Mouse (Mus musculus) heart, embryonic 13.5 days (tissue): Measurements from ENCODE around the gene Itpka. TPM values are rescaled to one million over a fixed set of nuclear protein-coding genes. Genes with fewer than 3 reads are reported as not detected.
"Not testable (repeated sequence)": the region's sequence is repeated elsewhere in the genome, so short reads cannot be mapped to it uniquely, and the experiment has no call there.

Experiments used
- ATAC-seq: fragments of 200-750 bp; cut with Nextera tagmentation; 2 replicates; pipeline ENCODE4 v1.8.0; 2017; ENCODE audit warnings: moderate TSS enrichment; ENCODE audit not compliant: insufficient number of reproducible peaks, low FRiP score, low TSS enrichment; ENCODE audit errors: extremely low read depth
- H3K27ac ChIP-seq: fragments of 300-500 bp; sonication (generic); replicated peaks from 2 replicates; pipeline ENCODE4 v1.5.1; 2015; ENCODE audit warnings: moderate library complexity, mild to moderate bottlenecking, inconsistent platforms
- H3K27me3 ChIP-seq: fragments of 300-500 bp; sonication (generic); replicated peaks from 2 replicates; pipeline ENCODE4 v1.6.1; 2015; ENCODE audit warnings: mild to moderate bottlenecking, inconsistent platforms
- H3K36me3 ChIP-seq: fragments of 300-500 bp; sonication (generic); 2 replicates; pipeline ENCODE4 v1.6.1; 2015; ENCODE audit warnings: mild to moderate bottlenecking, inconsistent platforms
- H3K4me1 ChIP-seq: fragments of 300-500 bp; sonication (generic); 2 replicates; pipeline ENCODE4 v1.6.1; 2015; ENCODE audit warnings: inconsistent platforms
- H3K4me2 ChIP-seq: fragments of 300-500 bp; sonication (generic); 2 replicates; pipeline ENCODE4 v1.6.1; 2015; ENCODE audit warnings: inconsistent platforms, mild to moderate bottlenecking, moderate library complexity
- H3K4me3 ChIP-seq: fragments of 300-500 bp; sonication (generic); 2 replicates; pipeline ENCODE4 v1.5.1; 2015; ENCODE audit warnings: moderate library complexity, mild to moderate bottlenecking, inconsistent platforms
- H3K9ac ChIP-seq: fragments of 300-500 bp; sonication (generic); 2 replicates; pipeline ENCODE4 v1.6.1; 2015; ENCODE audit warnings: inconsistent platforms, mild to moderate bottlenecking, moderate library complexity
- H3K9me3 ChIP-seq: fragments of 300-500 bp; sonication (generic); 2 replicates; pipeline ENCODE4 v1.6.1; 2016; ENCODE audit warnings: inconsistent platforms
- WGBS: fragments of 180-500 bp; shearing (Covaris S2); methylation state at CpG from one replicate; pipeline ENCODE4 v1.1.7; 2015; ENCODE audit warnings: mixed read lengths; 5-methylcytosine and 5-hydroxymethylcytosine counted together
- polyA plus RNA-seq: library from polyadenylated mRNA; unstranded; fragments of >200 nt; fragmentation: Nextera tagmentation; extraction: Ambion mirVana; gene quantifications from 2 replicates; pipeline ENCODE4 v1.2.1, GENCODE M21; 2015

Gene Itpka
- 1.8 and 2.1 TPM in 2 replicates for polyA plus RNA-seq

DNA sequence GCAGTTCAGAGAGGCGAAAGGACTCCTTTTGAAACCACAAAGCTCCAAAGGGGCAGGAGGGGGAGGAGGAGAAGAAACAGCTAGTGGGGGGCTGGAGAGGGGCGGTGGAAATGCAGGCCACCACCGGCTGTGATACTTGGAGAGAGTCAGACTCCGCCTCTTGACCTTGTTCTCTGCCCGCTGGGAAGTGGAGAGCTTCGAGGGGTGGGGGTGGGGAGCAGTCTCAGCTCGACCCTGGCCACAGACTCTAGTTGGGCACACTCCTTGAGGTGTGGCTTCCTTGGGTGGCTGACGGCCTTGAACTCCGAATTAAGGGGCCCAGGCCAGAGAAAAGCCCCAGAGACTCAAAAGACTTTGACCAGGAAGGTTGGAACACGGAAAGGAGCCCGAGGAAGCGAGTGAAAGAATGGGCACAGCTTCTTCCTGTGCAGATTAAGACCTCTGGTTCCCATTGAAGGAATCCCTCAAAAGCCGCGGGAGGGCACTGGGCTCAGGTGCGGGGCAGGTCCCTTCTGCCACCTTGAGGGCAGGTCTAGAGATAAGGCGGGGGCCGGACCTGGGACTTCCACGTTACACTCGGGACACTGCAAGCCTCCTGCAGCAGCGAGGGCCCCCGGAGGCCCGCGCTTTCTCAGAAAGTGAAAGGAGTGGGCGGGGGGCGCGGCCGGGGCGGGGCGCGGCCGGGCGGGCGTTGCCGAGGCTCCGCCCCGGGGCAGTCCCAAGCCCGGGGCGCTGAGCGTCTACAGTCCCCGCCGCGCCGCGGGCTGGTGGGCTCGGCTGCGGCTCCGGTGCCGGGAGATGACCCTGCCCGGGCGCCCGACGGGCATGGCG is at the start of gene Itpka:
Itpka (plus strand) TSS at position 757 of the 831 bp plus-strand sequence.
- peak; percentile 64; the same call in 1 of the 2 replicates for ATAC-seq
- Histone ChIP-seq H3K4me2 (peak within 1 kb of the TSS; percentile 99), H3K9ac (peak within 1 kb of the TSS; percentile 87), H3K4me3 (peak within 1 kb of the TSS; percentile 65), H3K27me3 (peaks cover 36% of the 10 kb centered on the region), H3K4me1 (peaks cover 56% of the 10 kb centered on the region), H3K9me3 (no peaks in the 10 kb centered on the region), H3K36me3 (no peaks in the 10 kb centered on the region), H3K27ac (peak within 1 kb of the TSS; percentile 90)
- WGBS = under 1% methylated on average over 49 of the region's 53 CpGs

DNA sequence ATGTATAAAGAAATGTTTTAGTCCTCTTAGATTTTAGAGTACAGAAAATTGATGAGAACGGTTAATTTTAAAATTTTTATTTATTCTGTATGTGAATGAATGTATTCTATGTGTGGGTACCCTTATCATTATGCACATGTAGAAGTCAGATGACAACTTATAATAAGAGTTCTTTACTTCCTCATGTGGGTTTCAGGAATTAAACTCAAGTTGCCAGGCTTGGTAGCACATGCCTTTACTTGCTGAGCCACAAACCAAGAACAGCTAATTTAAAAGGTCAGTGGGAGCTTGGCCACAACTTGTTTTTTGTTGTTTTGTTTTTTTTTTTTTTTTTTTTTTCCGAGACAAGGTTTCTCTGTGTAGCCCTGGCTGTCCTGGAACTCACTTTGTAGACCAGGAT is 47.3 kb upstream of the Itpka start:
- H3K9ac ChIP-seq = no peak overlapping the region
- no peak for ATAC-seq
- no peaks in the 10 kb centered on the region for H3K27me3 ChIP-seq
- peaks cover 13% of the 10 kb centered on the region for H3K4me1 ChIP-seq
- H3K36me3 ChIP-seq = peaks cover 24% of the 10 kb centered on the region
- H3K4me2 ChIP-seq = no peak overlapping the region
- no peak overlapping the region for H3K27ac ChIP-seq
- WGBS = 93% methylated on average over 2 of the region's 2 CpGs
- H3K9me3 ChIP-seq = no peaks in the 10 kb centered on the region
- H3K4me3 ChIP-seq = no peak overlapping the region

DNA sequence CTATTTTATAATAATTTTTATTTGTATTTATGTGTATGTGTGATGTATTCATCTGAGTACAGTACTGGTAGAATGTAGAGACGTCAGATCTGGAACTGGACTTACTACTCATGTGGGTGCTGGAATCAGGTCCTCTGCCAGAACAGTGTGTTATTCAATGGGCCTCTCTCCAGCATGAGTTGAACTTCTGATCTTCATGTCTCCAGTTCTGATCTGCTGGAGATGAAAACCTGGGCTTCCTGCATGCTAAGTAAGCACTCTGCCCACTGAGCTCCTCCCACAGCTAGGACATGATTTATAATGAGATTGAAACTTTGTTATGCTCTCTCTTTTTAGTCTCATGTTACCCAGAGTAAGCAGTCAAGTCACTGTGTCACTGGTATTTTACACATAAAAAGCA is 46.0 kb upstream of the Itpka start:
- no peak overlapping the region for H3K4me2 ChIP-seq
- H3K4me3 ChIP-seq = no peak overlapping the region
- 74% methylated on average over 1 of the region's 1 CpGs for WGBS
- H3K27me3 ChIP-seq = no peaks in the 10 kb centered on the region
- H3K9ac ChIP-seq = no peak overlapping the region
- H3K9me3 ChIP-seq = no peaks in the 10 kb centered on the region
- no peak overlapping the region for H3K27ac ChIP-seq
- H3K36me3 ChIP-seq = peaks cover 26% of the 10 kb centered on the region
- peaks cover 1% of the 10 kb centered on the region for H3K4me1 ChIP-seq
- no peak for ATAC-seq

DNA sequence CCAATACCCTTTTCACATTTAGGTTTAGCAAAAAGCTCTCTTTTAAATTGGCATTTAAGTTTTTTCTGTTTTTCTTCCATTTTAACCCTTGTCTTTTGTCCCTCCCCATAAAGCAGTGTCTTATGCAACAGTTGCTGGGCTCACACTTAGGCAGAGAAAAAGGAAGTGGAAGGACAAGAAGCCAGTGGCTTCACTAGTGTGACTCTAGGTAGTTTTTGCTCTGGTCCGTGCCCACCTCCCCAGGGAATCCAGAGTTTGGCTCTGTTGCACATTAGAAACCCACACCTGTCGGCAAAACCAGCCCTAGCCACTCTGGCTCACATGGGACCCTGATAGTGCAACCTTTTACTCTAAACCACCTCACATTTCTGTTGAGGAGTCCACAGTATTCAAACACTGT is 43.7 kb upstream of the Itpka start:
- Histone ChIP-seq H3K9me3 (no peaks in the 10 kb centered on the region), H3K4me2 (no peak overlapping the region), H3K4me1 (no peaks in the 10 kb centered on the region), H3K4me3 (no peak overlapping the region), H3K9ac (no peak overlapping the region), H3K27ac (no peak overlapping the region), H3K36me3 (peaks cover 25% of the 10 kb centered on the region), H3K27me3 (no peaks in the 10 kb centered on the region)
- WGBS = 83% methylated on average over 2 of the region's 2 CpGs
- no peak for ATAC-seq

DNA sequence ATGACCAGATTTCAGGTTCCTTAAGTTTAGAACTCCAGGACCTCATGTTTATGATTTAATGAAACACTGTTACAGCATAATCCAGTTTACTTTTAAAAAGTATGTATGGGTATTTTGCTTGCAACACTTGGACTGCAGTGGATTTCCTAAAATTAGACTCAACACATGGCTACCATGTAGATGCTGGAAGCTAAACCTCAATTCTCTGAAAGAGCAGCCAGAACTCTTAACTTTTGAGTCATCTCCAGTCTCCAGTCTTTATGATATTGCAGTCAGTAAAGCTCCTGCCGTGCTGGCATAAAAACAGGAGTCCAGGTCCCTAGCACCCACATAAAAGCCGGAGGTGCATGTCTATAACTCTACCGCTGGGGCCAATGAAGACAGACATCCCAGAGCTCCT is 42.2 kb upstream of the Itpka start:
- Histone ChIP-seq H3K9me3 (no peaks in the 10 kb centered on the region), H3K4me1 (no peaks in the 10 kb centered on the region), H3K9ac (no peak overlapping the region), H3K36me3 (peaks cover 25% of the 10 kb centered on the region), H3K4me3 (no peak overlapping the region), H3K27me3 (no peaks in the 10 kb centered on the region), H3K27ac (no peak overlapping the region), H3K4me2 (no peak overlapping the region)
- ATAC-seq = no peak
- 94% methylated on average over 3 of the region's 3 CpGs for WGBS

DNA sequence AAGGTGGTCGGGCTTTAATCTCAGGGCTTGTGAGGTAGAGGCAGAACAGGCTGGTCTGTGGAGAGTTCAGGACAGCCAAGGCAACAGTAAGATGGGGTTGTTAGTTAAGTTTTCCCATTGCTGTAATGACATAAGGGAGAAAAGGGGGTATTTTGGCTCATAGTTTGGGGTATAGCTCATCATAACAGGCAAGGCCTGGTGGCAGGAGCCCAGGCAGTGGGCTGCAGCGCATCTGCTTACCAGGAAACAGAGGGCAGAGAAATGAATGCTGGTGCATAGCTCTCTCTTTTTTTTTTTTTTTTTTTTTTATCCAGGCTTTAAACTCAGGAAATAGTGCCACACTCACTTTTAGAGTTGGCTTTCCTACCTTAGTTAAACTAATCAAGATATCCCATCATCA is 39.0 kb upstream of the Itpka start:
- WGBS = 92% methylated on average over 2 of the region's 2 CpGs

DNA sequence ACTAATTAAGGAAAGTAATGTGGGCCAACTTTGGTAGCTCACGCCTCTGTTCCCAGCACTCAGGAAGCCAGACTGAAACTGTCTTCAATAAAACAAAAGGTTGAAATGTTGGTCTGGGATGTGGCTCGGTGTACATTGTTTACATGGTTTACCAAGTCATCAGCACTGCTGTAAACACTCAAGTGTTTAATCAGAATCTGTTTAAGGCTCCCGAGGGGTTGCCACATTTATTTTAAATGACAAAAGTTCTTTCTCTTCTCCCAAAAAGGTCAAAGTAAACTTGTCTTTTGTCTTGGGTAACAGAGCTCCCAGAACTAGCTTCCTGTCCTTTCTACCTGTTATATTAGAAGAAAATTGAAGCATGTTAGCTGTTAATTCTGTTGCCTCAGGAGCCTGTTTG is 34.5 kb upstream of the Itpka start:
- Histone ChIP-seq H3K9ac (no peak overlapping the region), H3K4me2 (no peak overlapping the region), H3K4me1 (no peaks in the 10 kb centered on the region), H3K36me3 (peaks cover 83% of the 10 kb centered on the region), H3K27me3 (no peaks in the 10 kb centered on the region), H3K27ac (no peak overlapping the region), H3K4me3 (no peak overlapping the region), H3K9me3 (no peaks in the 10 kb centered on the region)
- ATAC-seq = no peak
- WGBS = 86% methylated on average over 3 of the region's 3 CpGs

More for the DNA sequence above, 39.0 kb upstream of the Itpka start:
- no peaks in the 10 kb centered on the region for H3K4me1 ChIP-seq
- no peaks in the 10 kb centered on the region for H3K9me3 ChIP-seq
- H3K36me3 ChIP-seq = peaks cover 53% of the 10 kb centered on the region
- H3K4me2 ChIP-seq = no peak overlapping the region
- no peaks in the 10 kb centered on the region for H3K27me3 ChIP-seq
- ATAC-seq = no peak
- no peak overlapping the region for H3K4me3 ChIP-seq
- no peak overlapping the region for H3K27ac ChIP-seq
- H3K9ac ChIP-seq = no peak overlapping the region

DNA sequence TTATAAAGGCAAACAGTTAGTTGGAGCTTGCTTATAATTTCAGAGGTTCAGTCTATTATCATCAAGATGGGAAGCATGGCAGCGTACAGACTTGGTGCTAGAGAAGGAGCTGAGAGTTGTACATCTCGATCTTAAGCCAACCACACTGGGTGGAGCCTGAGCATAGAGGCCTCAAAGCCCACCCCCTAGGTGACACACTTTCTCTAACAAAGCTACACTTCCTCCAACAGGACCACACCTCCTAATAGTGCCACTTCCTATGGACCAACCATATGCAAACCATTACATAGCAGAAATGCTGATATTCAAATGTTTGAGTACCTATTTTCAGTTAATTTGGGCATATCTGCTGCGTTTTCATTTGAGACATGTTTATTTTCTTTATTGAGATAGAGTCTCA is 32.1 kb upstream of the Itpka start:
- no peaks in the 10 kb centered on the region for H3K27me3 ChIP-seq
- no peak overlapping the region for H3K4me3 ChIP-seq
- H3K4me1 ChIP-seq = peaks cover under 1% of the 10 kb centered on the region; the same call in 1 of the 2 replicates
- H3K9me3 ChIP-seq = no peaks in the 10 kb centered on the region
- ATAC-seq = no peak
- no peak overlapping the region for H3K27ac ChIP-seq
- peaks cover 87% of the 10 kb centered on the region for H3K36me3 ChIP-seq
- no peak overlapping the region for H3K4me2 ChIP-seq
- no peak overlapping the region for H3K9ac ChIP-seq
- WGBS = 88% methylated on average over 3 of the region's 3 CpGs

DNA sequence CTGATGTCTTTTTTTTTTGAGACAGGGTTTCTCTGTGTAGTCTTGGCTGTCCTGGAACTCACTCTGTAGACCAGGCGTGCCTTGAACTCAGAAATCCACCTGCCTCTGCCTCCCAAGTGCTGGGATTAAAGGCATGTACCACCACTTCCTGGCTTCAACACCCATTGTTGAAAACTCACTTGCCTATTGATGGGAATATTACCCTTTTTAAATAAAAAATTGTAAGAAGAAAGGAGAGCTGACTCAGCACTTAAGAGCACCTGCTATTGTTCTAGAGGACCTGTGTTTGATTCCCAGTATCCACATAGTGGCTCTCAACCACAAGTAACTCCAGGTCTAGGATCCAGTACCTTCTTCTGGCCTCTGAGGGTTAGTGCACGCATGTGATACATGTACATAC is 26.3 kb upstream of the Itpka start:
- not testable (repeated sequence) for H3K4me2 ChIP-seq, H3K27ac ChIP-seq, ATAC-seq, H3K9ac ChIP-seq, H3K9me3 ChIP-seq, H3K4me1 ChIP-seq, H3K4me3 ChIP-seq, H3K27me3 ChIP-seq
- H3K36me3 ChIP-seq = peaks cover 88% of the 10 kb centered on the region
- WGBS = 89% methylated on average over 2 of the region's 2 CpGs

DNA sequence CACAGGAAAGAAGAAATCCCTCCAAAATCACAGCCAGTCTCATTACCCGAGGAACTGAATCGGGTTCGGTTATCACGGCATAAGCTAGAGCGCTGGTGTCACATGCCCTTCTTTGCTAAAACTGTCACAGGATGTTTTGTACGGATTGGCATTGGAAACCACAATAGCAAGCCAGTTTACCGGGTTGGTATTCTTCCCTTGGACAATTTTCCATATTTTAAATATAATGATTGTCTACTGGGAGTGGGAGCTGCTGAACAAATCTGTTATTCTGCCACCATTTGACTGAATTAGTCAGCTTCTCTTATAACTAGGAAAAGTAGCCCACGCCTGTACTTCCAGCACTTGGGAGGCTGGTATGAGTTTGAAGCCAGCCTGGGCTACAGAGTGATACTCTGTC is 21.1 kb upstream of the Itpka start:
- Histone ChIP-seq H3K4me1 (no peaks in the 10 kb centered on the region), H3K27me3 (no peaks in the 10 kb centered on the region), H3K9me3 (no peaks in the 10 kb centered on the region), H3K4me3 (no peak overlapping the region), H3K36me3 (peaks cover 89% of the 10 kb centered on the region), H3K4me2 (no peak overlapping the region), H3K27ac (no peak overlapping the region), H3K9ac (no peak overlapping the region)
- 91% methylated on average over 8 of the region's 8 CpGs for WGBS
- no peak for ATAC-seq

DNA sequence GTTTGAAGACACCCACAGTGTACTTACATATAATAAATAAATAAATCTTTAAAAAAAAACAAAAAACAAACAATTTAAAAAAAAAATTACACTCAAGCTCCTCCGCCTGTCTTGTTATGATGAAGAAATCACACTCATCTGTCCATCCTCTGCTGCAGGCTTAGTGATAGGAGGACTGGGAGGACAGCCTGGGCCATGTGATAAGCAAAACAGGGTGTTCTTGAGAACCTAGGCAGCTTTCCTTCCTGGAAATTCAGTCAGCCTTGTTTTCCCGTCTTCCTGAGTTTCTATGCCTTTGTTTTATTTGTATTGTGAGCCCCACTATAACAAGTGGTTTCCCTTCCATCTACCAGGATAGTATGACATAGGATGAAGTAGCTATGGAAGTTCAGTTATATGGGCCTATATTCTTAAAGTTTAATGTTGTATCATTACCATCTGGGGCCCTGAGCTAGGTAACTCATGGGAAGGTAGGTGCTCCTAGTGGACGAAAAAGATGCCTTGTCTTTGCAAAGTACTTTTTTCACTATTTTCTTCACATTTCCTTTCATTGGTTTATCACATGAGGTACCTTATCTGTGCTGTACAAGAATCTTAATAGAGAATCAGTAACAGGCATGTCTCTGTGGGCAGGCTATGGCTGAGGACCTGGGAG is 14.2 kb upstream of the Itpka start:
- Histone ChIP-seq H3K36me3 (peaks cover 95% of the 10 kb centered on the region), H3K9me3 (no peaks in the 10 kb centered on the region), H3K27ac (no peak overlapping the region), H3K4me1 (peaks cover 5% of the 10 kb centered on the region; the same call in 1 of the 2 replicates), H3K27me3 (no peaks in the 10 kb centered on the region), H3K4me3 (no peak overlapping the region), H3K4me2 (no peak overlapping the region), H3K9ac (no peak overlapping the region)
- ATAC-seq = no peak
- 70% methylated on average over 3 of the region's 3 CpGs for WGBS
